Mouse (Mus musculus) heart, postnatal 36 days (tissue): ENCODE measurements around the gene Det1. TPM values are rescaled to one million over a fixed set of nuclear protein-coding genes. Genes with fewer than 3 reads are reported as not detected.
A peak's percentile ranks its signal among the peaks of the same experiment; 100 is the strongest.

Experiments used
- DNase-seq, 2 experiments: peaks; one replicate each; pipeline ENCODE4 v3.0.0; 2021 to 2022
- intact Hi-C: fragments of 180-260 bp; cut with DNase I; formaldehyde crosslinking; loops from one replicate; pipeline ENCODE4 v1.15.1; 2025
- microRNA-seq, 2 experiments: library from miRNA; unstranded; fragments of <30 nt; microRNA quantifications; one replicate each; pipeline ENCODE4 v1.2.0; 2021; ENCODE audit warnings: borderline number of aligned reads in 2 of 2
- total RNA-seq, 2 experiments: library from RNA; stranded (reverse); gene quantifications; 2 replicates each; pipeline ENCODE4 v1.2.3; 2021

The Det1 gene
- total RNA-seq, 2 experiments from 2014 or later = 12.1 to 14.4 TPM

DNA sequence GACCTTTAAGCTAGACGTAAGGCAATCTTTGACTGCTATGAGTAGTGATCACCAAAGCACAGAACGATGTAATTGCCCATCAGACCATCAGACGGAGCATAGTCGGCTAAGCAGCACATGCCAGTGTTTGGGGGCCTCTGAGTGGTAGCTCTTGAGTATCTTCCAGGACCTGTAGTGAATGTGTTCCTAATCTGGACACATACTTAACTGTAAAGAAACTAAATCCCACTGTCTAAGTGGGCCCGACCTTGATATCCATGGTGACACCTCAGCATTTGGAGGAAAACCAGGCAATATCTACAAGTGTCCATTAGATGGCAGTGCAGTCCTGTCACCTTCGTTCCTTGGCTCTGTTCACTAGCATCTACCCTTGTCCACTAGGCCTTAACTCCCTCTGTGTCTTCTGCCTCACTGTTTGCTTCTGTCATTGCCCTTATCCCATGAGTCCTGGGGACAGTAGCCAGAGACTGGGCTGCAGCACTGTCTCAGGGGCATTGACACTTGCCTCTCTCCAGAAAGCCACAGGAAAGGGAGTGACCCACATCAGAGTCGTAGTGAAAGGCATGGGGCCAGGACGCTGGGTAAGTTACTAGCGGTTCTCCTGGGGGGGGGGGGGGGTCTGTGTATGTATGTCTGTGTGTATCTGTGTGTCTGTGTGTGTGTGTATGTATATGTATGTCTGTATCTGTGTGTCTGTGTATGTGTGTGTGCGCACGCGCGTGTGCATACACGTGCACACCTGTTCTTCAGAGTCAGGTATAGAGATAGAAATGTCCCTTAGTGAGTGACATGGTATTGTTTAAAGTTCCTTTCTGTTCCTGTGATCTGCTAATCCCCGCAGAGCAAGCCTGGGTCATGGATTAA is 55.5 kb downstream of the Det1 start:
- DNase-seq = peak; percentile 38 to 40
- intact Hi-C loops = loop anchor here (1.0 to 10.0 kb wide), 2 partner anchors 99 to 293 kb away; no protein-coding TSS in a partner anchor

- intact Hi-C loops = no loop called here
- DNase-seq = no peak
Measured at GRCm38 (mm10) chr7:78787793-78788380, 59.2 kb downstream of the Det1 start.

DNA sequence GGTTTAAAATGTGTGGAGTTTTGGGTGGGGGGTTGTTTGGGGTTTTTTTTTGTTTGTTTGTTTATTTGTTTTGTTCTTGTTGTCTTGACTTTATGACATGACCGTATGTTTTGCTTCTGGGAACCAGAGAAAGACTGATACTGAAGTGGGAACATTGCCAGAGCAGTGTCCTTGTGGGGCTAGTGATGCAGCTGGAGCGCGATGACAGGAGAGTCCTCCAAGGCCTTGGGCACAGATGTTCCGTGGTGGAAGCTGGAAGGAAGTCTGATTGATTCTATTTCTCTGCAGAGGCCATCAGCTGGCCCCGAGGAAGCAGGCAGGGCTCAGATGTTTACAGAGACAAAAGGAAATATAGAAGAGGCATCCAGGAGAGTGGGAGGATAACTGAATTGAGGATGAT is 61.2 kb downstream of the Det1 start:
- intact Hi-C loops = no loop called here
- DNase-seq = no peak

DNA sequence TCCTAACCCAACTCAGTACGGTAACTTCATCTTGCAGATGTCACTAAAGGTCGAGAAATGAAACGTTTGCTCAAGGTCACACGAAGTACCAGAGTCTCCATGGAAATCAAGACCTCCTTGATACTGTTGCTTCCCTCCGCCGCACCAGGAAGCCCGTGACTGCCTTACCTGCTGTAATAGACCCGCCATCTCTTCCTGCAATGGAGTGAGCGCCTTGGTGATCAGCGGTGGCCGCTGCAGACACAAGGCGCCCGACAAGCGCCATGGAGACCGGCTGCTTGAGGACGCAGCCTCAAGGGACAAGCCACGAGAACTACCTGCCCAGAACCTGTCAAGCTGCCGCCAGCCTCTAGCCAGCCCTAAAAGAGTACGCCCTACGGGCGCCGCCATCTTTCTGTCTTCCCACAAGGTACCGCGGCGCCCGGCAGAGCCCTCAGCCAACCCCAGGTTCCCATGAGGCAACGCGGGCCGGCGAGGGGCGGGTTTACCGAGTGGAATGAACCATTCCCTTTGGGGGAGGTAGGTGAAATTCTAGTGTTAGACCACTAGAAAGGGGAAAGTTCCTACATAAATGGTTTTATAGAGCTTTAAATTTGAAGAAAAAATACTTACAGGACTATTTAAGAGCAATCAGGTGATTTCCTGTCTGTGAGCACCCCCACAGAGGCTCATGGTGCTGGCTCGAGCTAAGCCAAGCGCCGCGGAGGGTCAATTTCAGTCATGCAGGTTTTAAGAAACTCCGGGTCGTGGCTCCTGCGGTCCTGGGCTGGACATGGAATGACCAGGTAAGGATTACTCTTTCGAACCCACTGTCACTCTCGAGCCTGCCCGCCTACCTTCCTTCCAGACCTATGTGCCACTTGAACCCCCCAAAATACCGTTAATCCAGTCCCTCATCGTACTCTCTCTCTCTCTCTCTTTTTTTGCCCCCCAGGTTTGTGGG is 64.2 kb downstream of the Det1 start, which contains the start of the genes Mrps11 and Mrpl46:
Gene Mrps11, plus strand, starts transcription at position 481 of the 943 bp plus-strand sequence.
Gene Mrpl46, minus strand, starts transcription at position 893 of the 943 bp plus-strand sequence.
- DNase-seq = peak; percentile 84 to 87
- intact Hi-C loops = no loop called here

- intact Hi-C loops = no loop called here
- DNase-seq = no peak
Measured at GRCm38 (mm10) chr7:78778741-78779140, 68.3 kb downstream of the Det1 start.

Small RNA genes within 50 kb of the gene (microRNA-seq; reads per million reads assigned to microRNA genes)
- gene Mir7-2 = 2.0 to 2.9 reads per million in 2 experiments

Other genes starting within 250 kb of the Det1 start
- 1 to 10 TPM; 1.4 to 3.3 TPM for gene Ntrk3, start 109.3 kb downstream of the Det1 start, total RNA-seq
- 10 to 100 TPM; 45.4 to 46.9 TPM for gene Mrps11, start 64.1 kb downstream of the Det1 start, total RNA-seq
- gene Mrpl46, start 63.7 kb downstream of the Det1 start, total RNA-seq = 10 to 100 TPM; 50.3 to 57.4 TPM
- gene Aen, start 48.6 kb upstream of the Det1 start, total RNA-seq = 10 to 100 TPM; 35.2 to 35.3 TPM
- 1 to 10 TPM; 8.6 to 9.5 TPM for gene Isg20, start 66.2 kb upstream of the Det1 start, total RNA-seq
- gene Acan, start 206.2 kb upstream of the Det1 start, total RNA-seq = under 1 TPM; 0.14 to 0.19 TPM